Mouse (Mus musculus) adrenal gland, adult 2 months (tissue): ENCODE data around the gene Ccdc126. TPM values are rescaled to one million over a fixed set of nuclear protein-coding genes. Genes with fewer than 3 reads are reported as not detected.

Experiments used
- DNase-seq: peaks from one replicate; pipeline ENCODE4 v3.0.0; 2021
- polyA plus RNA-seq: library from polyadenylated mRNA; depleted of rRNA; stranded (reverse); fragments of >200 nt; gene quantifications from 2 replicates; pipeline ENCODE4 v1.2.3, GENCODE M21; 2012; rRNA removed
- total RNA-seq, 2 experiments: library from RNA; stranded (reverse); gene quantifications; 2 replicates each; pipeline ENCODE4 v1.2.3; 2021

Gene Ccdc126
- total and polyA plus RNA-seq, 3 experiments: 3.4 to 18.8 (median 12.9) TPM

DNA sequence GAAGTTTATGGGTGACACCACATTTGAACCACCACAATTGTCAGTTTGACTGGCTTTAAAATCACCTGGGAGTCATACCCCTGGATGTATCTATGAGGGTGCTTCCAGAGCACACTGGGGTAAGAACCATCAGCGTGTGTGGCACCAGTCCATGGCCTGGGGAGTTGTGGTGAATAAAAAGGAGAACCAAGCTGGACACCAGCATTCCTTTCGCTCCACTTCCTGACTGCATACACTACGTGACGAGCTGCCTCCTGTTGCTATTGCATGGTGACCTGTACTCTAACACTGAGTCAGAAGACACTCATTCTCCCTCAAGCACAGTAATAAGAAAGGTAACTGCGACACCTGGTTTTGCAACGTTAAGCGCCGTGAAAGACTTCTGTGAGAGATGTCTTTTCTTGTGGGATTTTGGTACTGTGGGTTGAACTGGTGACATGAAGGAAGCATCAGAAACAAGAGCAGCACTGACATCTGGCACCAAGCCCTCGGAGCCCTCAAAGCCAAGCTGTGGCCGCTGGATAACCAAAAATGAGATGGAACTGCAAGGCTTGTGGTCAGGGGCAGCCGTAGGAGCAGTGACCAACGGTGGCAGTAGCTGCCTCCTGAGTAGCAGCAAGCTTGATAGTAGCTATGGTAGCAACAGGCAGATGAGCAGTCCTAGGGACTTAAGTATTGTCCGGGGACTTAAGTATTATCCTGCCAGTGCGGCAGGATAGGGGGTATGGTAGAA is 24.8 kb downstream of the Ccdc126 start:
- DNase-seq: no peak

GRCm38 (mm10) chr6:49349826-49350225 is 30.8 kb downstream of the Ccdc126 start:
- DNase-seq: peak; percentile 48

DNA sequence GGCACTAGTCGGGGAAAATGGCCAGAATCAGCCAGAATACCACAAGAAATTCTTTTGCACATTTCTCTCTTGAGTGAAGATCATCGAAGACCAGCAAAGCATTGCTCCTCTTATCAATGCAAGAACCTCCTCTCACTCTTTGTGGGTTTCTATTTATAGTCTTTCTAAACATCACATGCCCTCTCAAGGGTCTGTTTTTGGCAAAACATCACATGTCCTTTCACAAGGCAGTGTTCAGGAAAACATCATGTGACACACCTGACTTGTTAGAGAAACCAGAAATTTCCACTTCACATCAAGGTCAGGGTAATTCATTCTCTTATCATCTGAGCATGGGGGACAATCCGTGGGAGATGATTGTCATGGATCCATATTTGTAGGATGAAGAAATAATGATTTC is 35.5 kb downstream of the Ccdc126 start:
- no peak for DNase-seq

GRCm38 (mm10) chr6:49355171-49355570 is 36.1 kb downstream of the Ccdc126 start:
- no peak for DNase-seq

GRCm38 (mm10) chr6:49360420-49360819 is 41.3 kb downstream of the Ccdc126 start:
- DNase-seq: no peak

GRCm38 (mm10) chr6:49367159-49368054 is 48.3 kb downstream of the Ccdc126 start, which contains the start of gene Fam221a:
Gene Fam221a (plus strand): TSS chr6:49367739.
- peak; percentile 92 for DNase-seq

DNA sequence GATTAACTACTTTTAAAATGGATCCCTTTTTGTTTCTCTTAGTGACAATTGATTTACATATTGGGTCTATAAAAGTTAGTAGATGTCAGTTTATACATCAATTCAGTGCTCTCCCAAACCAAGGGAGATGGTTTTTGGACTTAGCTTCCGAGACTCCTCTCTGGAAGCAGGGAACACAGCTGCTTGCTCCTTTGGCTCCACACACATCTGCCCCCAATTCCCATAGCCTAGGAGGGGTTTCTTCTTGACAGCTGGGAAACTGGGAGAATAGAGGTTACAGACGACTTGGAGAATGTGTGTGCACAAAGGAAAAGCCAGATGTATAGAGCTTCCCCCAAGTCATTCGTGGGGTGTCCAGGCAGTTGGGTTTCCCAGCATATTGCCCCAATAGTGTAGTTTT is 49.1 kb downstream of the Ccdc126 start:
- DNase-seq: no peak

DNA sequence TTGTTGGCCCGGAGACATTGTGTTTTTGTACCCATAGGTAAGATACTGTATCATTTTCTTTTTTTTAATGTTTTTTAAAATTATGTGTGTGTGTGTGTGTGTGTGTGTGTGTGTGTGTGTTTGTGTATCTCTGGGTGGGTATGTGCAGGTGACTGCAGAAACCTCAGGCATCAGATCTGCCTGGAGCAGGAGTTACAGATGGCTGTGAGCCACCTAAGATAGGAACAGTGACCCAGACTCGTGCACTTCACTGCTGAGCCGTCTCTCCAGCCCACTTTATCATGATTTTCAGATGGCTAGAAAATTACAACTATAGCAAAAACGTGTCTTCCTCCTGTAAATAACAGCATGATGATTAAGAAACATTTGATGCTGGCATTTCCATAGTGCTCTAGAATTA is 53.6 kb downstream of the Ccdc126 start:
- DNase-seq: no peak

- no peak for DNase-seq
Observed at GRCm38 (mm10) chr6:49373943-49374342, 54.9 kb downstream of the Ccdc126 start.

GRCm38 (mm10) chr6:49378328-49378727 is 59.3 kb downstream of the Ccdc126 start:
- DNase-seq: no peak

Other genes starting within 250 kb of the Ccdc126 start
- 10 to 100 TPM; 35.4 to 42.3 TPM for gene Malsu1, start 245.5 kb upstream of the Ccdc126 start, total RNA-seq
- gene Malsu1, start 245.5 kb upstream of the Ccdc126 start, polyA plus RNA-seq: 30.6 and 55.1 TPM in 2 replicates
- gene Igf2bp3, start 104.3 kb upstream of the Ccdc126 start, total RNA-seq: under 1 TPM; 0.17 to 0.20 TPM
- gene Igf2bp3, start 104.3 kb upstream of the Ccdc126 start, polyA plus RNA-seq: 0.02 TPM in 1 of 2 replicates, not detected in the other
- 10 to 100 TPM; 38.5 to 88.4 TPM for gene Tra2a, start 55.2 kb upstream of the Ccdc126 start, total RNA-seq
- 15.6 and 17.5 TPM in 2 replicates for gene Tra2a, start 55.2 kb upstream of the Ccdc126 start, polyA plus RNA-seq
- 1 to 10 TPM in 1 of 2 experiments, under 1 TPM in 1; 0.69 to 2.6 TPM for gene Fam221a, start 48.5 kb downstream of the Ccdc126 start, total RNA-seq
- gene Fam221a, start 48.5 kb downstream of the Ccdc126 start, polyA plus RNA-seq: 1.7 and 1.8 TPM in 2 replicates
- gene Stk31, start 76.3 kb downstream of the Ccdc126 start, total RNA-seq: under 1 TPM in 1 of 2 experiments, not detected in 1; 0.31 TPM
- gene Stk31, start 76.3 kb downstream of the Ccdc126 start, polyA plus RNA-seq: not detected in 2 replicates